Mouse (Mus musculus) CH12.LX (cell line): Measurements from ENCODE around the gene Cd151.

ENCODE experiments used
- CTCF ChIP-seq, 2 experiments: IDR thresholded peaks in 1 of 2; conservative IDR thresholded peaks in 1 of 2; 2 replicates each; pipeline ENCODE4 v1.5.1; 2011 to 2012; ENCODE audit warnings: low read depth in 2 of 2, low read length in 2 of 2, improper control_type of control experiment in 1 of 2, inconsistent platforms in 1 of 2, mild to moderate bottlenecking in 1 of 2, moderate library complexity in 1 of 2
- ETS1 ChIP-seq: conservative IDR thresholded peaks from 2 replicates; pipeline ENCODE4 v1.6.1; 2012; ENCODE audit warnings: low read depth, mild to moderate bottlenecking, inconsistent platforms, low read length, improper control_type of control experiment, moderate library complexity
- GABPA ChIP-seq: IDR thresholded peaks from 2 replicates; pipeline ENCODE4 v1.6.1; 2012; ENCODE audit warnings: low read depth, low read length, improper control_type of control experiment, inconsistent platforms; ENCODE audit not compliant: insufficient replicate concordance
- POLR2A ChIP-seq: IDR thresholded peaks from 2 replicates; pipeline ENCODE4 v1.6.1; 2011; ENCODE audit warnings: low read depth, mild to moderate bottlenecking, improper control_type of control experiment, low read length

DNA sequence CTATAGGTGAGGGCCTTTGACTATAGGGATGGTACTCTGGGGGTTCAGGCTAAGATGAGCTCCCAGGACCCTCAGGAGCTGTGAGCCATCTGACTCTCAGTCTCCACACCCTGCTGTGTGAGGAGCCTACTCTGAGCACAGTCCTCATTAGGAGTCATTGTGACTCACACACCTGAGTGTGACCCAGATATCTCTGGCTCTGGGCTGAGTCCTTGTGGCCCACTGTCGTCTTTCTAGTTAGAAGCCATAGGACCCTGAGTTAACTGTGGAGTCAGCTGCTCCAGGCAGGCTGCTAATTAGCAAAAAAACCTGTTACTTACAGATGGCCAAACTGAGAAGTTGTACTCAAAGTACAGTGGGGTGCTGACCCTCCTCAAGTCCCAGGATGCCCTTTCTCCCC, 26.5 kb downstream of the Cd151 start:
- TF ChIP-seq GABPA, result no peak
- no peak for TF ChIP-seq POLR2A
- TF ChIP-seq CTCF (conservative IDR thresholded peaks at IDR 0.05 in 1 of 2, IDR thresholded peaks at IDR 0.05 in 1 of 2; ENCODE audit: low read depth in 2 of 2, low read length in 2 of 2), result no peak
- TF ChIP-seq ETS1, result no peak
